Mouse (Mus musculus): ENCODE data around the gene Dapk2. TPM values are rescaled to one million over a fixed set of nuclear protein-coding genes. Genes with fewer than 3 reads are reported as not detected.

Gene Dapk2
- 6.5 and 7.0 TPM in 2 replicates for polyA plus RNA-seq (2012; rRNA removed)

- peak; percentile 87 for DNase-seq (ENCODE audit: low spot score)
Observed at GRCm38 (mm10) chr9:66157958-66158830, at the start of gene Dapk2. Dapk2 (plus strand) TSS chr9:66158223.

- DNase-seq (ENCODE audit: low spot score): no peak
Observed at GRCm38 (mm10) chr9:66109574-66109973, 48.4 kb upstream of the Dapk2 start.

GRCm38 (mm10) chr9:66110126-66110525 lies 47.9 kb upstream of the Dapk2 start:
- no peak for DNase-seq (ENCODE audit: low spot score)

GRCm38 (mm10) chr9:66110611-66111379 lies 47.2 kb upstream of the Dapk2 start:
- no peak for DNase-seq (ENCODE audit: low spot score)

DNA sequence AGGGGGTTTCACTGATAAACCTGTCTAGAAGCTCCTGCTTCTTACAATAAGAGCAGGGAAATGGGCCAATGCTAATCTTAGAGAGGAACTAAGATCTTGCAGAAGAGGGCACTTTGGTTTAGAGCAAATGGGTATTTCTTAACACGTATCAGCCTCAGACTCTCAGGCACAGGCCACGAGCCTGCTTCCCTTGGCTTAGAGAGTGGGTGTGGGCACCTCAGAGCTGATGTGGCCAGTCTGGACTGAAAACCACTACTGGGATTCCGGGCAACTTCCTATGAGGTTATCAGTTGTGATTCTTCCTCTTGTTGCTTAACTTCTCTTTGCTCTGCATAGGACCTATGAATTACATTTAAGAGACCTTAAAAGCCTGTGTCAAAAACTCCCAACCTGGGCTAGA lies 43.7 kb upstream of the Dapk2 start:
- DNase-seq (ENCODE audit: low spot score): no peak

DNA sequence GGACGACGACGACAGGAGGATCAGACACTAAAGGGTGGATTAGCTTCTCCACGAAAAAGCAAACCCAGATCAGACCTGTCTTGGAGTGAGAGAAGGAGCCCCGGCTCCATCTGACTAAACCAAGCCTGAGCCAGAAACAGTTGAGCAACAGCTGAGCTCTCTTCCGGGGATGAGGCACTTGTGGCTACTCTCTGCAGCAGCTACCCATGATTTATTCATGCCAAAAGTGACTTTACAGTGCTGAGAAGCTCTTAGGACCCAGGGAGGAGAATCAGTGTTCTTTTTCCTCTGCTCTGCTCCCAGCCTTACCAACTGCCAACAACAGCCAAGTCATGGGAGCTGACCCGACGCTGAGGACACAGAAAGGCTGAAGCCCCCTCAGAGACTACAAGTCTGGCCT lies 41.1 kb upstream of the Dapk2 start:
- DNase-seq (ENCODE audit: low spot score): no peak

DNA sequence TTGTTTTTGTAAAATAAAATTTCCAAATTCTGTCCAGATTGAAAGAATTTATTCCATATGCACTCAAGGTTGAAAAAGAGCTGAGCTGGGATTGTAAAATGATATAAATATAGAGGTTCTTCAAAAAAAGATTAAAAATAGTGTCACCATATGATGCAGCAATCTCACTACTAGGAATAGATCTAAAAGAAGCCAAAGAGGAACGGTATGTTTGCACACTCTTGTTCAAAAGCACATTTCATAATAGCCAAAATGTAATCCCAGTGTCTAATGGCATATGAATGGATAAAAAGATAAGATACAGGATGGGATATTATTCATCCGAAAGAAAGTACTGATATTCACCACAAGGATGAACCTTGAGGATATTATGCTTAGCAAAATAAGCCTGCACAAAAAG lies 38.5 kb upstream of the Dapk2 start:
- DNase-seq (ENCODE audit: low spot score): no peak

GRCm38 (mm10) chr9:66120106-66120505 lies 37.9 kb upstream of the Dapk2 start:
- DNase-seq (ENCODE audit: low spot score): no peak

- DNase-seq (ENCODE audit: low spot score): no peak
Observed at GRCm38 (mm10) chr9:66120945-66121344, 37.1 kb upstream of the Dapk2 start.

DNA sequence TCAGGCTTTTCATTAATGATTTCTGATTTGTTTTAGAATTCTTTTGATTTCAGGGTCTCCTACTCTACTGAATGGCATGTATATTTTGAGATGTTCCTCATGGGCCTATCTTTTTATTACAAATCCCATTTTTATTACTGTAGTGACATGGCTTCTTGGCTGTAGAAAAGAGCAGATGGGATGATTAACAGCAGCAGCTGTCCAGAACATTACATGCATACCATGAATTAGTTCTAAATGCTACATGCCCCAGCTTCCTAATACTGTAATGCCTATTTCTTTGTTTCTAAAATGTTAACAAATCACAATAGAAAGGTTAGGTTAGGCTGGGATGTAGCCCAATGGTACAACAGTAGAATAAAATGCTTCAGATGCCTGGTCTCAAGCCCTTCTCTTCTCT lies 36.6 kb upstream of the Dapk2 start:
- DNase-seq (ENCODE audit: low spot score): no peak

DNA sequence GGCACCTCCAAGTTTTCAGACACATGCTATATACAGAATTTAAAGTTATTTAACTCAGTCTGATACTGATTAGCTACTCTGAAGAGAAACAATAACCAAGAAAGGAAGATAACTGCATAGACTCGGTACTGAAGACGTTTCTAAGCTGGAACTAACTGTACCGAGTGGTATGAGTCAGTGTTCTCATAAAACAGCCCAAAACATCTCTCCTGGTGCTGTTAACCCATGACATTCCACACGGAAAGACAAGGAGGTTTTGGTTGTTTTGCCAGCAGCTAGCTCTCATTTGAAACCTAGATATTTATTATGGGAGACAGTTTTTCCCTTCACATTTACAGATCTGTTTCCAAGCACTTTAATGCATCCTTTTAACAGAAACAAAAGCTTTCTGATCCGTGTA lies 34.4 kb upstream of the Dapk2 start:
- no peak for DNase-seq (ENCODE audit: low spot score)

- no peak for DNase-seq (ENCODE audit: low spot score)
Observed at GRCm38 (mm10) chr9:66124111-66124531, 33.9 kb upstream of the Dapk2 start.

- peak; percentile 87 for DNase-seq (ENCODE audit: low spot score)
Observed at GRCm38 (mm10) chr9:66124681-66125542, 33.1 kb upstream of the Dapk2 start.

DNA sequence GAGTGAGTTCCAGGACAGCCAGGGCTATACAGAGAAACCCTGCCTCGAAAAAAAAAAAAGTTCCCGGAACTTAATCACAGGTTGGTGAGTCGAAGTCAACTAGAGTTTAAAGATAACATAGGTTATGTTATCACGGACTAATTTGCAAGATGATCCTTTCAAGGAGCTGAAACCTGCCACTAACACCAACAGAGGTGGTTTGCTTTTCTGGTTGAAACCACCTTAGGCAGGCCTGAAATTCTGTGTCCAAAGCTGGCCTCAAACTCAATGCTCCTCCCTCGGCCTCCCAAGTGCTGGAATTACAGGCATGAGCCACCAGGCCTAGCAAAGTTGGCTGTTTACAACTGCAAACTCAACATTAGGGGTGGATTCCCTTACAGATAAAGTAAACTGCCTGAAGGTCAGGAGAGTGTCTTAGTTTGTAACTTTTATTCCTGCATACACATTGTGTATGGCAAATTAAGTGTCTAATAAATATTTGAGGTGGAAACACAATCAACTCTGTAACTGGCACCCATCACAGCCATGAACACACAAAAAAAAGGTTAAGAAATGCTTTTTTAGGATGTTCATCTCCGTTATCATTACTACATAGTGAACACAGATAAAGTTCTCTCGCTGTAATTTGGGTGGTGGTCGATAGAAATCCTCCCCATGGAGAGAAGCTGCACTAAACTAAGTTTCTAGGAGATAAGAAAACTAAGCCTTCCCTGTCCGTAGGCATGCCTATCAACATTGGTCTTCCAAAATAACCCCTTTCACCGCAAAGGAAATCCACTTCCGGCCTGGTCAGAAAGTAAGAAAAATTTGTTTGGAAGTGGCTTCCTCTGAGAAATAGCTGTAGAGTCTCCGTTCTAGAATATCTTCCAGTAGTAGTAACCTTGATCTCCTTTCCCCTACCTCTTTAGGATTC lies 32.2 kb upstream of the Dapk2 start:
- no peak for DNase-seq (ENCODE audit: low spot score)

DNA sequence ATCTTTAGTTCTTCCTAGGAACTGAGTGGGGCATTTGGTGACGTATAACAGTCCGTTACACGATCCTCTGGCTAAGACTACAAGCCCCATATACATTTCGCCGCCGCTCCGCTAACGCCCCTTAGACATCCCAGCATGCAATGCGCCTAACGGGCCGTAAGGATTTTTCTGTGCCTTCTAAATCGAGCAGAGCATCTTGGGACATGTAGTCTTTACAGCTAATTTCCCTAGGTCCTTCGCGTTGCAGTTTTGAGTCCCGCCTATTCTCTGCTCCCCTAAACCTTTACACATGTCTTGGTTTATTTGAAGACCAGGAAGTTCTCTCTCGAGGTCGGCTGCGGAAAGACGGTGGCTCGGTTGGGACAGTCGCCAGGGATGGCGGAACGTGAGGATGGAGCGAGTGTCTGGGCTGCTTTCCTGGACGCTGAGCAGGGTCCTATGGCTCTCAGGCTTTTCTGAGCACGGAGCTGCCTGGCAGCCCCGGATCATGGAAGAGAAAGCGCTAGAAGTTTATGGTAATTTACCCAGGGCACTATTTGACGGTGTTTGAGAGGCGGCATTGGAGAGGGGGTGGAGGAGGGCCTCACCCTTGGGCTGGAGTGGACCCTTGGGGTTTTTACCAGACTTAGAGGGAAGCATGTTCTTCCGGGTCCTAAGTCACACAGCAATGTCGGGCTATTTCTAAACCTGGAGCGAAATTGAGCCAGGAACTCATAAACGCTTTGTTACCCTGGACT lies 31.4 kb upstream of the Dapk2 start, which contains the start of the genes Snx1 and Ciao2a:
Gene Snx1 (minus strand): TSS at position 132 of the 737 bp plus-strand sequence.
Gene Ciao2a (plus strand): TSS at position 156 of the 737 bp plus-strand sequence.
- DNase-seq (ENCODE audit: low spot score): peak; percentile 74

- no peak for DNase-seq (ENCODE audit: low spot score)
Observed at GRCm38 (mm10) chr9:66127193-66127546, 30.9 kb upstream of the Dapk2 start.

GRCm38 (mm10) chr9:66127884-66128283 lies 30.1 kb upstream of the Dapk2 start:
- DNase-seq (ENCODE audit: low spot score): no peak

DNA sequence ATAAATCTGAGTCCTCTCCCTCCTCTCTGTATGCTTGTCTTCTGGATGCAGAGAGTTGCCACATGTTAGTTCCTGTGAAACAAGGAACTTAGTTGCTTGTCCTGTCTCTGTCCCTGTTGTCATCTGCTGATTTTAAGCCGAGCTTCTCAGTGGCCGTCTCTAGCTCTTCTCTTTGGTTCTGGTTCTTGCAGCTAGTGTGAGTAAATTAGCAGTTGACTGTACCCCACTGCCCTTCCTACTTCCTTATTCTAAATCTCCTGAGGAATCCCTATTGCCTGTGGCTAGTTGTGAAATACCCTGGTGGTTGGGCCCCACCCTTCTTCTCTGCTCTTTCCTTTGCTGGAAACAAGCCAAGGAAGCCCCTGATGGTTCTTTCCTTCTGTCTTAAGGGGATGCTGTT lies 26.6 kb upstream of the Dapk2 start:
- no peak for DNase-seq (ENCODE audit: low spot score)

DNA sequence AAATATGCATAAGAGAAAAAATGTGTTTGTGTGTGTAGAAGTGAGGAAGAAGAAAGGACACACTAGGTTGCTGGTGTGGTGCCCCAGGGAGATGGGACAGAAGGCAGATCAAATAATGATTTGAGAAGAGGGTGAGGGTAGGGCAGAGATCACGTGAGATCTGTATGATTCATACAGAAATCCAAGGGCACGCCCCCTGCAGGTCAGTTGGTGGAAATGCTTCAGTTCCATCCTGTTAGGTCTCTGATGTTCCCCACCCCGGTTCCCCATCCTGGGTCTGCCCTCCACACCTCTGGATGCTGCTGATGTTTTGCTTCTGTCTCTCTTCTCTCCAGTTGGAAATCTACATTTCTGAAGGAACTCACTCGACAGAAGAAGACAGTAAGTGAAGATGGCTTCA lies 22.1 kb upstream of the Dapk2 start:
- DNase-seq (ENCODE audit: low spot score): no peak

- DNase-seq (ENCODE audit: low spot score): no peak
Observed at GRCm38 (mm10) chr9:66138193-66138592, 19.8 kb upstream of the Dapk2 start.

All from urinary bladder, adult 2 months (tissue).